Mouse (Mus musculus) thymus, postnatal 25 days (tissue): ENCODE measurements around the gene Igfbp4.

Experiments used
- DNase-seq: peaks from one replicate; pipeline ENCODE4 v3.0.0; 2022

Igfbp4 gene

DNA sequence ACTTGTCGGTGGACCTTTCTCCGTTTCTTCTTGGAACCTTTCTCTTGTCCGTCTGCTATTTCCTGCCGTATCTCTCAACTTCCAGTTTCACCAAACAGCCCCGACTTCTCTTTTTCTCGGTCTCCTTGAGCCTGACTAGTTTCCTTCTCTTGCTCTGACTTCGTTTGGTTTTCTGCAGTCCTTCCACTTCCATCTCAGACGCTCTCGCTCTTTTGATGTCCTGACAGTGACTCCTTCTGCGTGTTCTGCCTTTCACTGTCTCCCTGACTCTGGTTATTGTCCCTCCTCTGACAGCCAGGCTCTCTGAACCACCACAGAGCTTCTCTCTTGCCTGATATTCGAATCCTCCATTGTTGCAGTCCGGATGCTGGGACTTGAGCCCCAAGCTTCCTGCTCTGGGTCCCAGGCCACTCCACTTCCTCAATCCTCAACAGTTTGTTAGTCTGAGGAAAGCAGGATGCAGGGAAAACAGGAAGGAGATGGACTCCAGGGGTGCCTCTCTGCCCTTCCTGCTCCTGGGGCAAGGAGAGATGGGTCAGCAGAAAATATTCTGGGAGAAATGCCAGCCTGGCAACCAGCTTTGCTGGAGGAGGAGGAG, 1.9 kb downstream of the Igfbp4 start:
- no peak for DNase-seq

DNA sequence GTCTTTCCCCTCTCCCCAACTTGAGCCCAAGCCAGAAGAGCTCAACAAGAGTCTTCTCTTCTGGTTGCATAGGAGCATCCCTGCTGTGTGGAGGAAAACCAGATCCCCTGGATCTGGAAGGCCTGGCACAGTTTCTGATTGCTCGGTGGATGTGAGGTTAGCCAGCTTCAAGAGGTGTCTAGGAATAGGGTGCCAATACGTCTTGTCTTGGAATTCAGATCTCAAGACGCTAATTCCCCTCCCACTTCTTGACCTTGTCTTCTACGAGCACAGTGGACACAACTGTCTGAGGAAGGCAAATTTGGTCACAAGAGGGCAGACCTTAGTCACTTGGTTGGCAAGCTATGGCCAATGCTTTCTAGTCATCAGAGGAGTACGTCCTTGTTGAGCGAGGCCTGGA, 2.6 kb downstream of the Igfbp4 start:
- DNase-seq = no peak

DNA sequence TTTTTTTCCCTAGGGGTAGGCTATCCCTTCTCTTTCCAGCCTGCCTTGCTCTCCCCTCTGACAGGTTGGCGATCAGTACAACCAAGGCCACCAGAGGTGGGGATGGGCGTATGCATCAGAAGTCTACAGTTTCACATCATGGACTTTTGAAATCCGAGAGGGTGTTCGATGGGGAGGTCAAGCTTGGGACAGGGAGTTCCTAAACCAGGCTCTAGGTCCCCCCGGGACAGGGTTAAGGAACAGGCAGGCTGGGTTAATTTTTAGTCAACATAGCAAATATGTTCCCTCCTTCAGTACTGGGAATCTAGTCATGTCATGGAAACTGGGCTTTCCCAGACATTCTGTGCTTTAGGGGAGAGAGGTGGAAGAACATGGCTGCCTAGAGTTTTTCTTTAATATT, 3.3 kb downstream of the Igfbp4 start:
- no peak for DNase-seq

DNA sequence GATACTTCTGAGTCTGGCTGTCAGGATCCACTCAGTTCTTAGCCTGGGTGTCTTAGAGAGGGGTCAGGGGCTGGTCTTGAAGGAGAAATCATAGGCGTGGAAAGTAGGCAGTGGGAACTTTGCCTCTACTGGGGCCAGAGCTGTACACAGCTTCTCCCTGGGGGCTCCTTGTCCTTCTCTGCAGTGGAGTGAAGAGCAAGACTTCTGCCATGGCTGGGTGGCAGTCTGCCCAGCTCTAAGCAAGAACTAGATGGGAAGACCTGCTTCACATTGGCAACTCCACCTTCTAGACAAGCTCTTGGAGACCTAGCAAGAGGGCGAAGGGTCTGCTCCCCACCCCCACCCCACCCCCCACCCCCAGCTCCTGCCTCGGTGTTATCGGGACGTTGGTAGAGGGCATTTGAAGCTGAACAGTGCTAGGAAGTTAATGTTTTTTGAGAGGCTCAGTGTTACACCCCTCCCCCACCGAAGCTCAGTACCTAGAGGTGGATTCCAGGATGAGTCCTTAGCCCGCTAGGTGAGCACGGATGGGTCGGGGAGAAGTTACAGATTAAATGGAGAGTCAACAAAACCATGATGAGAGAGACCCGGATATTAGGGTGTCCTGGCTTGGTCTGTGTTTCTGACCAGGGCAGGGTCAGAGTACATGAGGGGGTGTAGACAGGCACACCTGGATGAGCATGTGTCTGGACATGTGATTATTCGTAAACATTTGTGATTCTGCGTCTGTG, 4.3 kb downstream of the Igfbp4 start:
- DNase-seq = no peak

GRCm38 (mm10) chr11:99047120-99047519, 6.1 kb downstream of the Igfbp4 start:
- no peak for DNase-seq

GRCm38 (mm10) chr11:99047643-99048042, 6.6 kb downstream of the Igfbp4 start:
- DNase-seq = no peak

- no peak for DNase-seq
Measured at GRCm38 (mm10) chr11:99055143-99055542, 14.1 kb downstream of the Igfbp4 start.

- no peak for DNase-seq
Measured at GRCm38 (mm10) chr11:99055571-99056452, 14.8 kb downstream of the Igfbp4 start.

DNA sequence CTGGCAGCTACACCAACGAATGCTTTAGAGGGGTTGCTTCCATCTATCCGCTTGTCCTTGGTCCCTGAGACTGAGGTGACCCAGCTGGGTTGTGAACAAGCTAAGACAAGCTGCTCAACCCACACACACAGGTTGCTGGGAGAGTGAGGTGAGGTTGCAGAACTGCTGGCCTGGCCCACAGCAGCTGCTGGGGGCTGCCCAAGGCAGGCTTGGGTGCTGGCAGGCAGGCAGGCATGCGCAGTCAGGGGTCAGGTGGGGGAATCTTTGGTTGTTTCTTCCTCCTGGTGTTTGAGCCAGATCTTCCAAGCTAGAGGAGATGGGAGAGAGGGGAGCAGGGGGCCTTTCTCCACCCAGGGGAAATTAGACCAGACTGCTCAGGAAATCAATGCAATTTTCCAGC, 19.4 kb downstream of the Igfbp4 start:
- no peak for DNase-seq

GRCm38 (mm10) chr11:99062661-99063060, 21.6 kb downstream of the Igfbp4 start:
- no peak for DNase-seq

DNA sequence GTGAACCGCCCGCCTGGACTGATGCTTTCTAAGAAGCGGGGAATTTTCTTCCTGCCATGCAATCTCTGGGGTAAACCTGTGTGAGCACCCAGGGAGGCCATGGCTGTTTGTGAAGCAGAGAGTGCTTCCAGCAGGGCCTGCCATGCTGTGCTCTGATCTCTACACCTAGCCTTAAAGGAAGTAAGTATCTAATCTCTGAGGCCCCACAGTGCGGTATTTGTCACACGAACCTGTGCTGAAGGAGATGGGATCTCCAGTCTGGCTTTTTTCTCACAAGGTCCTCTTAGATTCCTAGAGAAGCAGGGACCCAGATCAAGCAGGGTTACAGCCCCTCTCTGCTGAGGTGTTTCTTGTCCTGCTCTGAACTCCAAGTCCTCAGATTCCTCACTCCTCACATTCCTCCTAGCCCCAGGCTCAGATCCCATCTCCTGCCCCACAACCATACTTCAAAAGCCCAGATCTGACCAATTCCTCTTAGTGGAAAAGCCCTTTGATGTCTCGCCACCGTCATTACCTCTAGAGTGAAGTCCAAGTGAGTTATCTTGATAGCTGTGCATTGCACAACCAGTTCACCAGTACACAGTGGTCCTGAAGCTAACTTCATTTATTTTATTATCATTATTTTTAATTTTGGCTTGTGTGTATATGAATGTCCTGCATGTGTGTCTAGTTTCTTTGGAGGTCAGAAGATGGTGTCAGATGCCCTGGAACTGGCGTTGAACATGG, 22.5 kb downstream of the Igfbp4 start:
- no peak for DNase-seq

GRCm38 (mm10) chr11:99065353-99065752, 24.3 kb downstream of the Igfbp4 start:
- no peak for DNase-seq

DNA sequence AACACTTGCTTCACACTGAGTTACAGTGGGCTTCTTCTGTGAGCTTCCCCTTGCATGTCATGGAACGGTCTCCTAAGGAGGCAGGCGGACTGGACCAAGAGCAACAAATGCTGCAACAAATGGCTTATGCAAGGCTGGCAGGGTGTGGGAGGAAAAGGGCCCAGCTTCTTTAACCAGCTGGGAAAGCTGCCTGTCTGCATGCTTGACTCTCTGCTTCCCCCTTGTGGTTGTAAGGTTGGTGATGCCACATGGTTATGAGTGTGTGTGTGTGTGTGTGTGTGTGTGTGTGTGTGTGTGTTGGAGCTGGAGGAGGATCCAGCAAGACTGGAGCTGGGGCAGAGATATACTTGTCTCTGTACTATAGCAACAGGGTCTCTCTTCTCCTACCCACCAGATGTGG, 24.9 kb downstream of the Igfbp4 start:
- DNase-seq = peak; percentile 68

- DNase-seq = no peak
Measured at GRCm38 (mm10) chr11:99067591-99067990, 26.5 kb downstream of the Igfbp4 start.

DNA sequence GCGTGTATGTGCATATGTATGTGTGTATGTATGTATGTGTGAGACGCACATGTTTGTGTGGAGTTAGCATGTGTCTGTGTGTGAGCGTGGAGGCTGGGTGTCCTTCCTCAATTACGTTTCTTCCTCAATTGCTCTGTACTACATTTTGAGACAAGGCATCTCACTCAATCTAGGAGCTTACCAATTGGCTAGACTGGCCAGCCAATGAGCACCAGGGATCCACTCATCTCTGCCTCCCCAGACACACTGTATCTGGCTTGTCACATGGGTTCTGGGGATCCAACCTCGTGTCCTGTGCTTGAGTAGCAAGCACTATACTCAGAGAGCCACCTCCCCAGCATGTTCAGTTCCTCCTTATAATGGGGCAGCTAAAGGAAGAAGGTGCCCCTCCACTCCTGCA, 27.4 kb downstream of the Igfbp4 start:
- DNase-seq = no peak

DNA sequence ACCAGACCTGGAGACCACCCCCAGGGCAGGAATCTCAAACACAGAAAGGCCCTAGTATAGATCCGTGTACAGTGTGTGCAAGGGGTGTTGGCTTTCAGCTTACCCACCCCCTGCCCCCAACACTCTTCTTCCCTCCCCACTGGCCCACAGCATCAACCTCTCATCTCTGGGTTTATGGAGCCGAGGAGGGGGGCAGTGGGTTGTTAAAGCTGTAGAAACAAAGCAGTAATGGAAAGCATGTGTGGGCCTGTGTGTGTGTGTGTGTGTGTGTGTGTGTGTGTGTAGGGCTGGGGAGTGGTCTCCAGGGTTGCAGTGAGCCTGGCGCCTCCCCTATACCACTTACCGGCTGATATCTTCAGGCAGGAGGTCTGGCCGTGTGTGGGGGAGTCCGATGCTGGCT, 30.8 kb downstream of the Igfbp4 start:
- DNase-seq = no peak

- DNase-seq = no peak
Measured at GRCm38 (mm10) chr11:99073781-99074180, 32.7 kb downstream of the Igfbp4 start.

- no peak for DNase-seq
Measured at GRCm38 (mm10) chr11:99076744-99077319, 35.8 kb downstream of the Igfbp4 start.

DNA sequence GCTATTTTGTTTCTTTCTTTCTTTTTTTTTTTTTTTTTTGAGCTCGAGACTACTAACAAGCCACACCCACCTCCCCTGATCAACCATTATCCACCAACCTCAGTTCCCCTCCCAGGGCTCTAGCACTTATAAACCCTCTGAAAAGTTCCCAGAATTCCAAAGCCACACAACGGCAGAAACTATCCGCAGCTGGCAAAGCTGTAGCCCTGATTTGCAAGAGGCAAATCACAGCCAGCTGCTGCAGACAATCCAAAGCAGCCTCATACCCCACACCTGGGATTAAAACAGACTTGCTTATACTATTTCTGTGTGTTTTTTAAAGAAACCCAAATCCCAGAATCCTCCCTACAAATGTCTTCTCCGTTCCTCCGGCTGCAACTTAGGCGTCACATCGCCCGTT, 36.8 kb downstream of the Igfbp4 start:
- no peak for DNase-seq

- DNase-seq = no peak
Measured at GRCm38 (mm10) chr11:99080902-99081543, 40.0 kb downstream of the Igfbp4 start.

GRCm38 (mm10) chr11:99081566-99081965, 40.5 kb downstream of the Igfbp4 start:
- DNase-seq = no peak

GRCm38 (mm10) chr11:99082098-99082497, 41.1 kb downstream of the Igfbp4 start:
- DNase-seq = no peak
